Mouse (Mus musculus): Measurements from ENCODE around the gene Slc35d1. TPM values are rescaled to one million over a fixed set of nuclear protein-coding genes. Genes with fewer than 3 reads are reported as not detected.

Gene Slc35d1
- 10 to 100 TPM; 12.1 to 13.5 TPM for total RNA-seq (2021)

GRCm38 (mm10) chr4:103214925-103215820 is at the start of gene Slc35d1:
Gene Slc35d1 (minus strand): TSS chr4:103215164.
- peak; percentile 78 to 81 for DNase-seq (ENCODE audit: low spot score in 2 of 2)
- intact Hi-C loops (cut with DNase I), result loop anchor here (2.0 to 10.0 kb wide), 4 partner anchors 38 to 130 kb away; partner anchors contain the start of genes Mier1 and Wdr78

- DNase-seq (ENCODE audit: low spot score in 2 of 2), result no peak
- intact Hi-C loops (cut with DNase I), result no loop called here
Measured at GRCm38 (mm10) chr4:103263812-103264396, 48.9 kb upstream of the Slc35d1 start.

- intact Hi-C loops (cut with DNase I), result no loop called here
- DNase-seq (ENCODE audit: low spot score in 2 of 2), result no peak
Measured at GRCm38 (mm10) chr4:103263378-103263777, 48.4 kb upstream of the Slc35d1 start.

- intact Hi-C loops (cut with DNase I), result no loop called here
- DNase-seq (ENCODE audit: low spot score in 2 of 2), result no peak
Measured at GRCm38 (mm10) chr4:103258817-103259216, 43.9 kb upstream of the Slc35d1 start.

- no peak for DNase-seq (ENCODE audit: low spot score in 2 of 2)
- intact Hi-C loops (cut with DNase I), result no loop called here
Measured at GRCm38 (mm10) chr4:103253846-103254245, 38.9 kb upstream of the Slc35d1 start.

- intact Hi-C loops (cut with DNase I), result no loop called here
- DNase-seq (ENCODE audit: low spot score in 2 of 2), result no peak
Measured at GRCm38 (mm10) chr4:103249436-103250085, 34.6 kb upstream of the Slc35d1 start.

- no peak for DNase-seq (ENCODE audit: low spot score in 2 of 2)
- intact Hi-C loops (cut with DNase I), result no loop called here
Measured at GRCm38 (mm10) chr4:103247813-103248212, 32.8 kb upstream of the Slc35d1 start.

GRCm38 (mm10) chr4:103247249-103247648 is 32.3 kb upstream of the Slc35d1 start:
- DNase-seq (ENCODE audit: low spot score in 2 of 2), result no peak
- intact Hi-C loops (cut with DNase I), result no loop called here

GRCm38 (mm10) chr4:103232156-103232555 is 17.2 kb upstream of the Slc35d1 start:
- intact Hi-C loops (cut with DNase I), result no loop called here
- DNase-seq (ENCODE audit: low spot score in 2 of 2), result no peak

- no peak for DNase-seq (ENCODE audit: low spot score in 2 of 2)
- intact Hi-C loops (cut with DNase I), result no loop called here
Measured at GRCm38 (mm10) chr4:103222854-103223253, 7.9 kb upstream of the Slc35d1 start.

GRCm38 (mm10) chr4:103221789-103222188 is 6.8 kb upstream of the Slc35d1 start:
- intact Hi-C loops (cut with DNase I), result no loop called here
- DNase-seq (ENCODE audit: low spot score in 2 of 2), result no peak

GRCm38 (mm10) chr4:103219011-103219410 is 4.0 kb upstream of the Slc35d1 start:
- DNase-seq (ENCODE audit: low spot score in 2 of 2), result no peak
- intact Hi-C loops (cut with DNase I), result loop anchor here (10.0 kb wide), 1 partner anchor 126 kb away; no protein-coding TSS in a partner anchor

- intact Hi-C loops (cut with DNase I), result loop anchor here (10.0 kb wide), 1 partner anchor 129 kb away; no protein-coding TSS in a partner anchor
- DNase-seq (ENCODE audit: low spot score in 2 of 2), result no peak
Measured at GRCm38 (mm10) chr4:103216046-103216445, 1.1 kb upstream of the Slc35d1 start.

- DNase-seq (ENCODE audit: low spot score in 2 of 2), result peak; percentile 76 to 80
- intact Hi-C loops (cut with DNase I), result loop anchor here (2.0 to 10.0 kb wide), 4 partner anchors 37 to 130 kb away; partner anchors contain the start of genes Mier1 and Wdr78
Measured at GRCm38 (mm10) chr4:103214498-103214924, 453 bp downstream of the Slc35d1 start.

GRCm38 (mm10) chr4:103213859-103214497 is 986 bp downstream of the Slc35d1 start:
- peak; percentile 9 to 10 for DNase-seq (ENCODE audit: low spot score in 2 of 2)
- intact Hi-C loops (cut with DNase I), result loop anchor here (2.0 to 10.0 kb wide), 4 partner anchors 37 to 131 kb away; partner anchors contain the start of genes Mier1 and Wdr78

- intact Hi-C loops (cut with DNase I), result no loop called here
- no peak for DNase-seq (ENCODE audit: low spot score in 2 of 2)
Measured at GRCm38 (mm10) chr4:103208553-103208952, 6.4 kb downstream of the Slc35d1 start.

- intact Hi-C loops (cut with DNase I), result no loop called here
- DNase-seq (ENCODE audit: low spot score in 2 of 2), result no peak
Measured at GRCm38 (mm10) chr4:103203646-103204045, 11.3 kb downstream of the Slc35d1 start.

- DNase-seq (ENCODE audit: low spot score in 2 of 2), result no peak
- intact Hi-C loops (cut with DNase I), result no loop called here
Measured at GRCm38 (mm10) chr4:103200046-103200445, 14.9 kb downstream of the Slc35d1 start.

GRCm38 (mm10) chr4:103199086-103199485 is 15.9 kb downstream of the Slc35d1 start:
- intact Hi-C loops (cut with DNase I), result no loop called here
- no peak for DNase-seq (ENCODE audit: low spot score in 2 of 2)

- intact Hi-C loops (cut with DNase I), result no loop called here
Measured at GRCm38 (mm10) chr4:103197401-103197800, 17.6 kb downstream of the Slc35d1 start.

More at GRCm38 (mm10) chr4:103197401-103197800, 17.6 kb downstream of the Slc35d1 start:
- DNase-seq (ENCODE audit: low spot score in 2 of 2), result no peak
